Mouse (Mus musculus) urinary bladder, postnatal 14 days (tissue): ENCODE measurements around the gene Slc35e3.
"Not testable (repeated sequence)": the region's sequence is repeated elsewhere in the genome, so short reads cannot be mapped to it uniquely, and the experiment has no call there.

Experiments
- DNase-seq: peaks from one replicate; pipeline ENCODE4 v3.0.0; 2021; ENCODE audit warnings: low spot score

Gene Slc35e3

GRCm38 (mm10) chr10:117712871-117713270 is 33.3 kb downstream of the Slc35e3 start:
- no peak for DNase-seq

- DNase-seq, result no peak
Observed at GRCm38 (mm10) chr10:117712191-117712754, 33.9 kb downstream of the Slc35e3 start.

DNA sequence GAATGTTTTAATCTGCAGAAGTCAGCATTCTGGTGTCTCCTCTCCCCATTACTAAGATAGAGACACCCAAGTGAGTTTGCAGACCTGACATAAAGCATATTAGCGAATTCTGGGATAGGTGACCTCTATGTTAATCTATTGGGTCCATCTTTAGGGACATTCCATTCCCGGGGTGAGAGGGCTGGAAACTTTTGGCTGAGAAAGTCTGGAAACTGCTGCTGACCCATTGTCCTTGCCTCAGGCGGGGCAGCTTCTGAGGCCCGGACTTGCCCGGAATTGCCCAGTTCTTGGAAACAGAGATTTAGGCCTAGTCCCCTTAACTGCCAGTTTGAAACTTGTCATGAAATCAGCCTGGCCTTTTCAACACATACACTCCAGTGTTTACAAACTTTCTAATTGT is 34.8 kb downstream of the Slc35e3 start:
- DNase-seq, result peak; percentile 27

DNA sequence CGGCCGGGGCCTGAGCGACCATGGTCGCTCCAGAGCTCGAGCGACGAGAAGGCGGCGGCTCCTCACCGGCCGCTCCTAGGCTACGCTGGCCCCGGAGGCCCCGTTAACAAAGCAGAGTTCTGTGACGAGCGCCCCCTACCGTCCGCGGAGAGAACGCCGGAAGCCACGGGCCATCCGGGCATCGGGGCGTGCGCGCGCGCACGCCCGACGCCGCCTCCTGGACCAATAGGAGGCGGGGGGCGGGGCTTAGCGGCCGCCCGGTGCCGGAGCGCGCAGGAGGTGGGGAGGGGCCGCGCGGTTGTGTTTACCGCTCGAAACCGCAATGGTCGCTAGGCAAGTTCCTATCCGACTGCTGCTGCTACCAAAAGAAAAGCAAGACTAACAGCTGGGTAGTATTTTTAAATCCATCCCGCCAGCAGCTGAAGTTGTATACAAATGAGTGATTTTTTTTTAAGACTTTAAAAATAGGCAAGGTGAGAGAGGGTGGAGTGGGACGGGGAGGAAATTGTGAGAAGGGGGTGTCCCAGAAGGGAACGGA is 35.5 kb downstream of the Slc35e3 start, which contains the start of gene Mdm2:
Gene Mdm2 (minus strand): TSS at position 155 of the 538 bp plus-strand sequence.
- peak; percentile 98 for DNase-seq

GRCm38 (mm10) chr10:117709930-117710603 is 36.1 kb downstream of the Slc35e3 start:
- peak; percentile 92 for DNase-seq

DNA sequence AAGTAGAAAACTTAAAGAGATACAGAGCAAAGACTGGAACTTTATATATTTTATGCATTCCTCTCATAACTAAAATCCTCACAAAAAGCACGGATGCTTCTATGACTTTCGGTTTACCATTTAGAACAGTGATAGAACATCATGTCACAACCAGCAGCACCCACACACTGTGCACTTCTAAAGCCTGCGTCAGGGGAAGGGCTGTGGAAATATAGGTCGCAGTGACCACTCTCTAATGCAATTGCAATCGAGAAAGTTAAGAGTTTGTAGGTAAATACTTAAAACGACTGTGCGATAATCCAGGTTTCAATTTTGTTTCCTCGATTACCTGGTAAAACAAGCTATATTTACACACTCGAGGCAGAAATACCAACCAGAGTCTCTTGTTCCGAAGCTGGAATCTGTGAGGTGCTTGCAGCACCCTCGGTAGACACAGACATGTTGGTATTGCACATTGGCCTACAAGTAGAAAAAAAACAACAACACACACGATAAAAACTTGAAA is 36.8 kb downstream of the Slc35e3 start:
- no peak for DNase-seq

DNA sequence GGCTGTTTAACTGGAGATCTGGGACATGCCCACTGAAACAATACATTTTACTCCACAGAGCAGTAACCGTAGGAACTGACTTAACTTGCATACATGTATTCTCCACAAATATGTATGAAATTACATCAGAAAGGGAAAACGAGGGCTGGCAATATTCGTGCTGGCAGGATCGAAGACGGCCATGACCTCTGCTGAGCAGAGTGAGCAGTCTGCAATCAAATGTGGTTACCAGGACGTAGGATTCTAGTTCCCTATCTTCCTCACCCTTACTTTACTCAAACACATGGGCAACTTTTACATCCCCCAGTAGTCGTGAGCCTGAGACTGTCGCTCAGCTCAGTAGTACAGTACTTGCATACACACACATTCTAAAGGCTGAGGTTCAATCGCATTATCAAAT is 37.3 kb downstream of the Slc35e3 start:
- DNase-seq, result no peak

DNA sequence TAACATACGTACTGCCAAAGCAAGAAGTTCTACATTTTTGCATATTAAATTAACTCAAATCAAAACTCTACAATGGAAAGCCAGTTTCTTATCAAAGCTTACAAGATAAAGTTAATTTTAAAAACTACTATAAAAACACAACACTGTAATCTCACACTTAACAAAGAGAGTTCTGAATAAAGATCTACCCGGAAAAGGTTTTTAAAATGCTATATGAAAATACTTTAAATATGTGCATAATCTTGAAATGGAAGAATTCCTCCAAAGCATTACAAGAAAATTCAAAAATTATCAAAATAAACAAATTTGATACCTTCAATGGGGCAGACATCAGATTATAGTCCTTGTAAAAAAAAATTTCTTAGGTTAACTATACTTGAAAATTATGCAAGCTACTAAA is 37.8 kb downstream of the Slc35e3 start:
- DNase-seq, result no peak

- no peak for DNase-seq
Observed at GRCm38 (mm10) chr10:117707114-117707838, 38.9 kb downstream of the Slc35e3 start.

DNA sequence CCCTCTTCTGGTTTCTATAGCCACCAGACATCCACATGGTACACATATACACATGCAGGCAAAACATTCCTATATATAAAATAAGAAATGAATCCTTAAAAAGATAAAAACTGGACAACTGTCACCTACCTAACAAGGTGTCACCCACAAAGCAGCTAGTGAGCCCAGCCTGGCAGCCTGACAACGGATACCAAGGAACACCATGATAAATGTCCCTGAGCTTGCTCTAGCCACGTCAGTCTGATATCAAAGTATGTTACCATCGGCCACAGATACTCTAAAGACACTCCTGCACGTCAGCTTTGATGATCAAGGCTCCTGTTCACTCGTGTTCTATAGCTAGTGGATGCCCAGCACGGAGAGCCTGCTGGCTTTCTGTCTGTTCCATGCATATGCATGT is 39.7 kb downstream of the Slc35e3 start:
- no peak for DNase-seq

- DNase-seq, result no peak
Observed at GRCm38 (mm10) chr10:117705806-117706205, 40.4 kb downstream of the Slc35e3 start.

GRCm38 (mm10) chr10:117704964-117705335 is 41.2 kb downstream of the Slc35e3 start:
- DNase-seq, result no peak

- not testable (repeated sequence) for DNase-seq
Observed at GRCm38 (mm10) chr10:117704314-117704963, 41.7 kb downstream of the Slc35e3 start.

DNA sequence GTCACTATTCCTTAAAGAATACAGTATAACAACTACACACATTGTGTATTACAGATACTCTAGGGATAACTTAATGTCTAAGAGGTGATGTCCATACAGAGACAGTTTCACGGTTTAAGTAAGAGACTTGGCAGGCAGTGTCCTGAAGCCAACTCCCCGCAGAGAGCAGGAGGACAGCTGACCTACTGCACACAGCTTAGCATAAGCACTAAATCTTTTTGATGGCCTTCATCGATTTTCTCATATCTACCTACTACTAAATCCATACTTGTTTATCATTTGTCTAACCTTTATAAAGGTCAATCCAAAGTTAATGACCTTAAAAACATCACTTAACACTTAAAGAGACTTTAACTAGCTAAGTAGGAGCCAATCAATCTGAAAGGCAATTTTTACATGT is 42.7 kb downstream of the Slc35e3 start:
- no peak for DNase-seq

DNA sequence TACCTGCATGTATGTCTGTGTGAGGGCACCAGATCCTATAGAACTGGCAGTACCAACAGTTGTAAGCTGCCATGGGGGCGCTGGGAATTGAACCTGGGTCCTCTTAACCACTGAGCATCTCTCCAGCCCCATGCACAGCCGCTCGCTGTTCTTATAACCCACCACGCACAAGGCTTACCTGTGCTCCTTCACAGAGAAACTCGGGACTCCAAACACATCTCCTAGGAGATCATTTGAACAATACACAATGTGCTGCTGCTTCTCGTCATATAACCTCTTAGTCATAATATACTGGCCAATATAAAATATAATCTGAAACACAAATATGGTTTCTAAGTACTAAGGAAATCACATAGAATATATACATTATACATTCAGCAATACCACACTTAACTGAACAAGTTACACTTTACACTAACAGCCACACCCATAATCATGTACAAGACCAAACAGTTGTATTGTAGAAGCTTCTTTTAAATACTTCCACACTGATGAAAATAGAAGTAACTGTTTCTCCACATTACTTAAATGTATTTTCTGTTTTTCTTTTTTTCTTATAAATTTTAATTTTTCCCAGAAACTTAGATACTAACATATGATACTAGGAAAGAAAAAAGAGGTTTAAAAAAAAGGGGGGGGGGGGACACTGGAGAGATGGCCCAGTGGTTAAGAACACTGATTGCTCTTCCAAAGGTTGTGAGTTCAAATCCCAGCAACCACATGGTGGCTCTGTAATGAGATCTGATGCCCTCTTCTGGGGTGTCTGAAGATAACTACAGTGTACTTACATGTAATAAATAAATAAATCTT is 43.9 kb downstream of the Slc35e3 start:
- no peak for DNase-seq

DNA sequence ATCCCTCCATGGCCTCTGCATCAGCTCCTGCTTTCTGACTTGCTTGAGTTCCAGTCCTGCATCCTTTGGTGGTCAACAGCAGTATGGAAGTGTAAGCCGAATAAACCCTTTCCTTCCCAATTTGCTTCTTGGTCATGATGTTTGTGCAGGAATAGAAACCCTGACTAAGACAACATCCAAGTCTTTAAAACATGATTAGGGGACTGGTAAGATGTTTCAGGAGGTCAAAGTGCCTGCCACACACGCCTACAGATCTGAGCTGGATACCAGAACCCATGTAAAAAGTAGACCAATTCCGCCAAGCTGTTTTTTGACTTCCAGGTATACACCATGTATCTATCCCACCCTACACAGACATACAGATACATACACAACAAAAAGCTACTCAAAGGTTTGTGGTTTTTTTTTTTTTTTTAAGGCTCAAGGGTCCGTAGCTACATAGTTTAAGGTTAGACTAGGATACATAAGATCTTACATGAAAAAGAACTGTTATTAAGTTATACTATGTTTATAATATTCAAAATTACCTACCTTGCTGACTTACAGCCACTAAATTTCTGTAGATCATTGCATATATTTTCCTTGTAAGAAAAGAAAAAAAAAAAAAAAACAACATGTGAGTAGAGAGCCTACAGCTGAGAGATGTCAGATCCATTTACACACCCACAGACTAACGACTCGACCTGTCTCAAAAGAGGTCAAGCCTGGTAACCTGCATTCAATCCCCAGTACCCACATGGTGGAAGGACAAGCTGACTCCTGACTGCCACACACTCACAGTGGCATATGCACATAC is 44.9 kb downstream of the Slc35e3 start:
- no peak for DNase-seq

DNA sequence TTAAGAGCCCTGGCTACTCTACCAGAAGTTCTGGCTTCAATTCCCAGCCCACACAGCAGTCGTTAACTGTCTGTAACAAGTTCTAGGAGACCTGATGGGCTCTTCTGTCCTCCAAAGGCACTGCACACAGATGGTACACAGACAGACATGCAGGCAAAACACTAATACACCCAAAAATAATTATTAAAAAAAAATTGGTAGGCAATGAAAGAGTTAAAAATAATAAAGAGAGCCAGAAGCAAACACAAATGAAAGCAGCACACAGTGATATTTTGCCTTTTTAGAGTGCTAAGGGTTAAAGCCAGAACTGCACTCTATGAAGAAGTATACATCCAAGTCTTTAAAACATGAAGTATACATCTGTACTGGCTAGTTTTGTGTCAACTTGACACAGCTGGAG is 45.7 kb downstream of the Slc35e3 start:
- no peak for DNase-seq

GRCm38 (mm10) chr10:117699914-117700313 is 46.3 kb downstream of the Slc35e3 start:
- no peak for DNase-seq

GRCm38 (mm10) chr10:117698313-117699138 is 47.6 kb downstream of the Slc35e3 start:
- DNase-seq, result no peak
